Mouse (Mus musculus) activated CD4-positive, CD25-positive, alpha-beta regulatory T cell, adult 9 weeks (primary cell): ENCODE measurements around the gene Klhl33. TPM values are rescaled to one million over a fixed set of nuclear protein-coding genes. Genes with fewer than 3 reads are reported as not detected.

Experiments used
- polyA plus RNA-seq: library from polyadenylated mRNA; unstranded; fragments of 100-300 nt; shearing (Covaris generic); gene quantifications from one replicate; pipeline ENCODE4 v1.2.1, GENCODE M21; 2017

The Klhl33 gene
- 0.05 TPM for polyA plus RNA-seq

GRCm38 (mm10) chr14:50897374-50897765 lies at the start of gene Klhl33:
Gene Klhl33 (minus strand): TSS chr14:50897507.

DNA sequence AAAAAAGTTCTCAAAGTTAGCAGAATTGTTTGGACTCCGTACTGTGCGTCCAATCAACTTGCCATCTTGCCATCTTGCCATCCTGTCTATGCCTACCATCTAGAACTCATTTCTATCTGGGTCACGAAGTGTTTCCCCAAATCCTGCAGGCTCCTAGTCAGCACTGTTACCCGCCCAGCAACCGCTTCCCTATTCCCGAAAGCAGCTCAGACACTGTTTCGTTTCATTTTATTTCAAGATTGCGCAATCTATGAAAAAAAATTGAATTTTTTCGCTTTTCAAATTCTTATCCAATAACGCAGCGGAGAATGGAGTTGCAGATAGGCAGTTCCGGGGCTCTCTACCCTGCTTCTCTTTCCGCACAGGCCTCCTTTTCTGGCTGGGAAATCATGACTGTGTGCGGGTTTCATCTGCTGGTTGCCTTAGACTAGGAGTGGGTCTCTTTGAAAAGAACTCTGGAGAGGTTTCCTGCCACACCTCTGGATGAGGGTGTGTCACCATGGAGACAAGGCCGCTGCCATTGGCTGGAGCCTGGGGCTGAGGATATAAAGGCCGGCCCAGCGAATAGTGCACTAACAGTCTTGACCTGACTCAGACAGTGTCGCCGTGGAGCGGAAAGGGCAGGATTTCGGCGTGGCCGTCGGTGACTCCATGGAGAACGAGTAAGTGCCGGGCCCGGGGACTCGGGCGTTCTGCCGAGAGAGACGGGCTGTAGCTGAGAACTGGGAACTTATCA lies 46.8 kb upstream of the Klhl33 start, which contains the start of gene Gm49342:
TSS of gene Gm49342 (plus strand) at position 586 of the 736 bp plus-strand sequence.

GRCm38 (mm10) chr14:50930754-50931492 lies 33.6 kb upstream of the Klhl33 start, which contains the start of the genes Pip4p1 and Pnp:
Gene Pip4p1 (minus strand): TSS chr14:50930856.
Gene Pnp (plus strand): TSS chr14:50931082.

GRCm38 (mm10) chr14:50924281-50925064 lies 27.2 kb upstream of the Klhl33 start, which contains the start of the genes Osgep and Apex1:
Gene Osgep (minus strand): TSS chr14:50924893.
Gene Apex1 (plus strand): TSS chr14:50924968.

DNA sequence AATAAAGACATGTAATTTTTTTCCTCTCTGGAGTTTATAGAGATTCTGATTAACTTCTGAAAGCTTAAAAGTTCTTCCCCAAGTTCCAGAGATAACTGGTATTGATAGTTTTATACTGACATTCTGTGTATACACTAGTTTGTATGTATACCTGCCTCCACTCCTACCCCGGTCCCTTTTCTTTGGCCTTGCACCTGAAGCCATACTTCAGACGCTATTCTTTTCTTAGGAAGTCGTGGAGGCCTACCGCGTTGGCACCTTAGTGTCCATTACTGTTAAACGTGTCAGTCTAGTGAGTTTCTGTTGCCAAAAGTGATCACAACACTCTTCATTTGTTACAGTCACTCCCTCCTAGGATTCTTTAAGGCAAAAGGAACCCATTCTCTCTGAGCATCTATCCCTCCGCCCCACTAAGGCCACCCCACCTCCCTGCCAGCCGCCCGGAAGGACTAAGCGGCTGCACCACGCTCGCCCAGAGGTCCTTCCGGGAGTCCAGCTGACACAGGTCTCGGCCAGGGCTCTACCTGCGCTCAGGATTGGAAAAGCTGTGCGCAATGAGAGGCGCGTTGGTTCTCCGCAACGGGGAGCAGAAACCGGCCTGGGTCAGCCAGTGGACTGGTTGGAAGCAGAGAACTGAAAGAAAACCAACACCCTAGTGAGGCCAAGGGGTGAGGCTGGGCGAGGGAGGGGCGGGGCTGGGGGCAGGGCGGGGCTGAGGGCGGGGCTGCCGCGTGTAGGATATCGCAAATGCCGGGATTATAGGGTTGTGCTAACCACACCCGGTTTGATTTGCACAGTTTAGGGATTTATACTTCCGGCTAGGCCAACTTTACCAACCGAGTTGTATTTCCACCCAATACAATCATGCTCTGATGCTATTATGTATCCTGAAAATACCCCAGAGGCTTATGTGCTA lies 27.2 kb downstream of the Klhl33 start, which contains the start of gene Tep1:
TSS of gene Tep1 (minus strand) at position 672 of the 916 bp plus-strand sequence.

Other genes with a start within 250 kb of the Klhl33 start
- not detected for gene Olfr747, start 204.3 kb downstream of the Klhl33 start, polyA plus RNA-seq
- not detected for gene Olfr748, start 190.1 kb downstream of the Klhl33 start, polyA plus RNA-seq
- gene Olfr749, start 152.4 kb downstream of the Klhl33 start, polyA plus RNA-seq: not detected
- 113 TPM for gene Ttc5, start 112.0 kb downstream of the Klhl33 start, polyA plus RNA-seq
- gene Ccnb1ip1, start 89.8 kb downstream of the Klhl33 start, polyA plus RNA-seq: not detected
- 83.4 TPM for gene Parp2, start 89.7 kb downstream of the Klhl33 start, polyA plus RNA-seq
- 27.8 TPM for gene Tep1, start 26.9 kb downstream of the Klhl33 start, polyA plus RNA-seq
- gene Osgep, start 27.4 kb upstream of the Klhl33 start, polyA plus RNA-seq: 94.6 TPM
- gene Apex1, start 27.5 kb upstream of the Klhl33 start, polyA plus RNA-seq: 66.3 TPM
- 8.1 TPM for gene Pip4p1, start 33.3 kb upstream of the Klhl33 start, polyA plus RNA-seq
- gene Pnp, start 33.6 kb upstream of the Klhl33 start, polyA plus RNA-seq: 80.7 TPM
- gene Gm49342, start 47.0 kb upstream of the Klhl33 start, polyA plus RNA-seq: not detected
- gene Pnp2, start 58.5 kb upstream of the Klhl33 start, polyA plus RNA-seq: 0.83 TPM
- not detected for gene Rnase10, start 110.2 kb upstream of the Klhl33 start, polyA plus RNA-seq
- not detected for gene Rnase9, start 144.4 kb upstream of the Klhl33 start, polyA plus RNA-seq
- gene Rnase11, start 152.7 kb upstream of the Klhl33 start, polyA plus RNA-seq: not detected
- gene Rnase12, start 160.2 kb upstream of the Klhl33 start, polyA plus RNA-seq: not detected
- gene Olfr750, start 176.9 kb upstream of the Klhl33 start, polyA plus RNA-seq: not detected
- gene Rnase4, start 193.6 kb upstream of the Klhl33 start, polyA plus RNA-seq: 22.8 TPM
- 4.4 TPM for gene Ang, start 193.6 kb upstream of the Klhl33 start, polyA plus RNA-seq
- gene Eddm3b, start 216.9 kb upstream of the Klhl33 start, polyA plus RNA-seq: not detected
- gene Rnase6, start 226.4 kb upstream of the Klhl33 start, polyA plus RNA-seq: 1.2 TPM
- not detected for gene Rnase1, start 249.3 kb upstream of the Klhl33 start, polyA plus RNA-seq